Mouse (Mus musculus): Measurements from ENCODE around the gene Cbl.

The Cbl gene

GRCm38 (mm10) chr9:44106182-44106581, 127.7 kb downstream of the Cbl start:
- no peak for DNase-seq (ENCODE audit: low spot score in 2 of 2)

GRCm38 (mm10) chr9:44105781-44106180, 128.1 kb downstream of the Cbl start:
- DNase-seq (ENCODE audit: low spot score in 2 of 2): no peak

GRCm38 (mm10) chr9:44104881-44105280, 129.0 kb downstream of the Cbl start:
- DNase-seq (ENCODE audit: low spot score in 2 of 2): no peak

- no peak for DNase-seq (ENCODE audit: low spot score in 2 of 2)
Measured at GRCm38 (mm10) chr9:44101490-44101889, 132.4 kb downstream of the Cbl start, which contains the start of gene Mfrp. Mfrp (plus strand) TSS chr9:44101729.

- DNase-seq (ENCODE audit: low spot score in 2 of 2): no peak
Measured at GRCm38 (mm10) chr9:44096536-44096935, 137.3 kb downstream of the Cbl start.

- no peak for DNase-seq (ENCODE audit: low spot score in 2 of 2)
Measured at GRCm38 (mm10) chr9:44095781-44096180, 138.1 kb downstream of the Cbl start.

GRCm38 (mm10) chr9:44094737-44095136, 139.1 kb downstream of the Cbl start:
- DNase-seq (ENCODE audit: low spot score in 2 of 2): no peak

GRCm38 (mm10) chr9:44093612-44094503, 140.0 kb downstream of the Cbl start:
- peak; percentile 86 to 89 for DNase-seq (ENCODE audit: low spot score in 2 of 2)

Data from frontal cortex, postnatal 36 days (tissue).